Mouse (Mus musculus) brain, embryonic 14.5 days (tissue): ENCODE measurements around the gene Hoxc10.

ENCODE experiments used
- CTCF ChIP-seq: fragments of 200-500 bp; IDR thresholded peaks from 2 replicates; pipeline ENCODE4 v1.5.1; 2012; ENCODE audit warnings: inconsistent platforms, mild to moderate bottlenecking, moderate library complexity, borderline replicate concordance; ENCODE audit not compliant: insufficient read depth, insufficient read length; ENCODE audit errors: extremely low read depth
- POLR2A ChIP-seq: fragments of 200-500 bp; IDR thresholded peaks from 2 replicates; pipeline ENCODE4 v1.6.1; 2012; ENCODE audit warnings: mild to moderate bottlenecking, inconsistent platforms, borderline replicate concordance; ENCODE audit not compliant: poor library complexity, insufficient read depth, insufficient read length, severe bottlenecking; ENCODE audit errors: extremely low read depth

GRCm38 (mm10) chr15:103002821-103003448 lies 36.3 kb downstream of the Hoxc10 start:
- TF ChIP-seq CTCF (no peak), POLR2A (no peak)
